Comparison of ENCODE assay signal across 19 mouse cellular contexts in genomic region chr12:110231709-110232600, GRCm38 (mm10). TPM values are rescaled to one million over a fixed set of nuclear protein-coding genes. Genes with fewer than 3 reads are reported as not detected.
DNase-seq lines count a peak whose midpoint lies in the region; ATAC-seq and TF ChIP-seq lines count a peak whose summit lies in the region.
"Had no signal": no experiment of that assay in that cellular context is flagged by ENCODE, and none has a peak within 500 bp of the region (broad histone marks: within the 10 kb centered on the region; RNA-seq: fewer than 3 reads in every experiment).

No protein-coding gene starts in this region.

- no peak for TF ChIP-seq CTCF in intestine, postnatal 0 days (IDR thresholded peaks at IDR 0.05; ENCODE audit: low read depth)

- H3K36me3 ChIP-seq in hindbrain, embryonic 13.5 days = no peaks in the 10 kb centered on the region
- no peaks in the 10 kb centered on the region for H3K36me3 ChIP-seq in hindbrain, embryonic 16.5 days (ENCODE audit: control insufficient read depth, insufficient read depth, low read length)
- no peaks in the 10 kb centered on the region for H3K36me3 ChIP-seq in intestine, postnatal 0 days (ENCODE audit: control insufficient read depth, insufficient read depth)
- H3K36me3 ChIP-seq: heart, embryonic 10.5 days; limb, embryonic 12.5 days had no signal

- peaks cover 31% of the 10 kb centered on the region for H3K27me3 ChIP-seq in hindbrain, embryonic 13.5 days
- no peaks in the 10 kb centered on the region; the same call in 1 of the 2 replicates for H3K27me3 ChIP-seq in hindbrain, embryonic 16.5 days (replicated peaks; ENCODE audit: control insufficient read depth, insufficient read depth, low read length)
- no peaks in the 10 kb centered on the region for H3K27me3 ChIP-seq in intestine, postnatal 0 days (replicated peaks; ENCODE audit: control insufficient read depth, insufficient read depth, low read length)

- no peak overlapping the region for H3K4me3 ChIP-seq in hindbrain, embryonic 13.5 days
- no peak overlapping the region for H3K4me3 ChIP-seq in hindbrain, embryonic 16.5 days (ENCODE audit: low read length)
- H3K4me3 ChIP-seq in intestine, postnatal 0 days (ENCODE audit: low read depth, low read length) = no peak overlapping the region
- H3K4me3 ChIP-seq: heart, embryonic 10.5 days; limb, embryonic 12.5 days; megakaryocyte, embryonic 14.5 days had no signal

- 0 out of 2 replicates have a peak overlapping the region, but pooled peaks have one; percentile 8 for H3K9ac ChIP-seq in hindbrain, embryonic 13.5 days
- no peak overlapping the region for H3K9ac ChIP-seq in hindbrain, embryonic 16.5 days (ENCODE audit: low read depth, low read length)
- H3K9ac ChIP-seq in intestine, postnatal 0 days (ENCODE audit: low read depth, low read length) = no peak overlapping the region
- H3K9ac ChIP-seq: limb, embryonic 12.5 days; lung, embryonic 14.5 days had no signal

- 34% methylated on average over 13 of the region's 13 CpGs for WGBS in hindbrain, embryonic 13.5 days
- WGBS in hindbrain, embryonic 16.5 days = 28% methylated on average over 13 of the region's 13 CpGs
- 41% methylated on average over 13 of the region's 13 CpGs for WGBS in intestine, postnatal 0 days

- H3K27ac ChIP-seq in hindbrain, embryonic 13.5 days = no peak overlapping the region
- H3K27ac ChIP-seq in hindbrain, embryonic 16.5 days (ENCODE audit: low read depth, low read length) = no peak overlapping the region
- H3K27ac ChIP-seq in intestine, postnatal 0 days (ENCODE audit: low read depth, low read length) = peak overlapping the region; percentile 60; the same call in 1 of the 2 replicates
- H3K27ac ChIP-seq: heart, embryonic 10.5 days; limb, embryonic 12.5 days had no signal

- no peaks in the 10 kb centered on the region for H3K9me3 ChIP-seq in hindbrain, embryonic 13.5 days
- no peaks in the 10 kb centered on the region for H3K9me3 ChIP-seq in hindbrain, embryonic 16.5 days (ENCODE audit: control insufficient read depth, low read length)
- no peaks in the 10 kb centered on the region for H3K9me3 ChIP-seq in intestine, postnatal 0 days (ENCODE audit: control insufficient read depth)
- H3K9me3 ChIP-seq: heart, embryonic 10.5 days; limb, embryonic 12.5 days; megakaryocyte, embryonic 14.5 days had no signal

- H3K4me2 ChIP-seq in hindbrain, embryonic 13.5 days = no peak overlapping the region
- H3K4me2 ChIP-seq in hindbrain, embryonic 16.5 days (ENCODE audit: low read length) = no peak overlapping the region
- 0 out of 2 replicates have a peak overlapping the region, but pooled peaks have one; percentile 21 for H3K4me2 ChIP-seq in intestine, postnatal 0 days (replicated peaks; ENCODE audit: low read depth)
- H3K4me2 ChIP-seq: limb, embryonic 12.5 days; lung, embryonic 14.5 days had no signal

- peaks cover 5% of the 10 kb centered on the region; the same call in 1 of the 2 replicates for H3K4me1 ChIP-seq in hindbrain, embryonic 13.5 days (replicated peaks)
- H3K4me1 ChIP-seq in hindbrain, embryonic 16.5 days (ENCODE audit: control insufficient read depth, insufficient read depth, low read depth, low read length) = no peaks in the 10 kb centered on the region; the same call in none of the 2 replicates
- 0 out of 2 replicates have a peak, but pooled peaks cover 7% of the 10 kb centered on the region for H3K4me1 ChIP-seq in intestine, postnatal 0 days (replicated peaks; ENCODE audit: control insufficient read depth, insufficient read depth, low read length)
- H3K4me1 ChIP-seq: heart, embryonic 10.5 days; megakaryocyte, embryonic 14.5 days had no signal

- peak; percentile 52 for DNase-seq in embryo, embryonic 10 days (ENCODE audit: low spot score)
- peak; percentile 83 for DNase-seq in kidney, postnatal 14 days
- DNase-seq in left cerebral cortex, adult 18-20 months (ENCODE audit: low spot score in 2 of 2) = no peak
- no peak for DNase-seq in natural killer cell, adult 2 months (ENCODE audit: low spot score in 2 of 2)
- DNase-seq: cerebellum, postnatal 14 days; gastrocnemius, postnatal 10 days; heart, postnatal 36 days; lung, embryonic 14.5 days had no signal

- no peak for ATAC-seq in hindbrain, embryonic 13.5 days (ENCODE audit: low FRiP score)
- ATAC-seq in hindbrain, embryonic 16.5 days = no peak
- peak; percentile 84 for ATAC-seq in intestine, postnatal 0 days
- ATAC-seq in cerebellum, adult (ENCODE audit: insufficient number of reproducible peaks, low FRiP score, low TSS enrichment) = no peak
- ATAC-seq: forebrain, embryonic 16.5 days had no signal

RNA-seq across cellular contexts. Expression of gene Dio3, which starts 46.9 kb away (rescaled TPM):
- 2.1 and 2.6 TPM in 2 replicates for polyA plus RNA-seq in hindbrain, embryonic 13.5 days (2015; fragmentation: Nextera tagmentation; extraction: Ambion mirVana)
- polyA plus RNA-seq in hindbrain, embryonic 16.5 days (2015; fragmentation: Nextera tagmentation; extraction: Ambion mirVana) = 1.8 and 2.2 TPM in 2 replicates
- 0.21 and 0.31 TPM in 2 replicates for polyA plus RNA-seq in intestine, postnatal 0 days (2015; fragmentation: Nextera tagmentation; extraction: Ambion mirVana)
- 1 to 10 TPM; 1.7 to 4.0 TPM for total RNA-seq in left cerebral cortex, adult 18-20 months (2021)
- total RNA-seq: heart, postnatal 36 days; MEL had no signal
- polyA plus RNA-seq: C2C12; thymus, postnatal 0 days had no signal

Comparison
In these comparisons a context has a peak if more than half of its experiments do, and no peak if none do; other contexts are left out.
1. DNase-seq: peak in embryo, embryonic 10 days (single experiment) and kidney, postnatal 14 days (single experiment); none in left cerebral cortex, adult 18-20 months (0 of 2) and natural killer cell, adult 2 months (0 of 2).